Mouse (Mus musculus) heart, postnatal 25 days (tissue): Measurements from ENCODE around the gene Tiam1. TPM values are rescaled to one million over a fixed set of nuclear protein-coding genes. Genes with fewer than 3 reads are reported as not detected.

Source experiments
- DNase-seq: peaks from one replicate; pipeline ENCODE4 v3.0.0; 2022; ENCODE audit warnings: low spot score
- intact Hi-C: fragments of 180-260 bp; cut with DNase I; formaldehyde crosslinking; loops from one replicate; pipeline ENCODE4 v1.15.1; 2025
- total RNA-seq, 2 experiments: library from RNA; stranded (reverse); gene quantifications; 2 replicates each; pipeline ENCODE4 v1.2.3; 2021

The Tiam1 gene
- total RNA-seq: 1 to 10 TPM; 6.7 to 7.8 TPM

GRCm38 (mm10) chr16:90143760-90144516 is at the start of gene Tiam1:
Tiam1 (minus strand) TSS chr16:90143769.
- intact Hi-C loops: no loop called here

GRCm38 (mm10) chr16:90191289-90191688 is 47.7 kb upstream of the Tiam1 start:
- intact Hi-C loops: no loop called here

More at GRCm38 (mm10) chr16:90143760-90144516, at the start of gene Tiam1:
- peak; percentile 91 for DNase-seq

DNA sequence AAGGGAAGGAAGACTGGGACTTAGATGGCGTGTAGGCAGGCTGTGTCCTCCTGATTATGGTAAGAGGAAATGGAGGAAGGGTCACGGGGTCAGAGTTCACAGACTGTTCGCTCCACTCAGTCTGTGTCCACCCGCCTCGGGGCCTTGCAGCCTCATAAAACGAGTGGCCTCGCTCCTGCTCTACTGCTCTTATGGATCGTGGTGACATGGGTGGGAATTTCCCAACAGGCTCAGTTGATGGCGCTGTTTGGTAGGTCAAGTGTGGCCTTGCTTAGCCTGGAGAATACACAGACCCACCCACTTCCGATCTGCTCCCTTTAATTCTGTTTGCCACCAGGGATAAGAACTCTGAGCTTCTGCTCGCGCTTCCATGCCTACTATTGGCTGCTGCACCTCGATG is 43.9 kb upstream of the Tiam1 start:
- DNase-seq: no peak
- intact Hi-C loops: loop anchor here (5.0 kb wide), 1 partner anchor 345 kb away; no protein-coding TSS in a partner anchor

More at GRCm38 (mm10) chr16:90191289-90191688, 47.7 kb upstream of the Tiam1 start:
- no peak for DNase-seq

- intact Hi-C loops: loop anchor here (1.0 to 5.0 kb wide), 2 partner anchors 344 to 413 kb away; no protein-coding TSS in a partner anchor
- DNase-seq: peak; percentile 31
These were observed 42.5 kb upstream of the Tiam1 start for GRCm38 (mm10) chr16:90185928-90186588.

- DNase-seq: no peak
- intact Hi-C loops: no loop called here
These were observed 40.6 kb upstream of the Tiam1 start for GRCm38 (mm10) chr16:90184135-90184534.

GRCm38 (mm10) chr16:90181673-90182072 is 38.1 kb upstream of the Tiam1 start:
- DNase-seq: no peak
- intact Hi-C loops: no loop called here

DNA sequence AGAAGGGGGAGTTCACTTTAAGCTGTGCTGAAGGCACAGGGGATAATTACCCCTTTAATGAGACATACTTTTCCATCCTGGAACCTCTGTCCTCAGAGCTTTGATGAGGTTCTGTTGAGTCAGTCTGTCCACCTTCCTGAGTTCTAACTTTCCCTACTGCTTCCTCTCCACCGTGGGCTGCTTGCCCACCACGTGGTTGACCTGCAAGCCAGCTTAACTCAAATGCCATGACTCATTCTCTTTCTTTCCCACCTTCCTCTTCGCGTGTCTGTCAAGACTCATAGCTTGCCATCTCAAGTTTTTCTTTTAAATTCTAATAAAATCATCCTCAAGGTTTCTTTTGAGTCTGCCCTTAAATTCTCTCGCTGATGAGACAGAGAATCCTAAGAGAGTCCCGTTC is 37.4 kb upstream of the Tiam1 start:
- intact Hi-C loops: no loop called here
- no peak for DNase-seq

- DNase-seq: no peak
- intact Hi-C loops: no loop called here
These were observed 36.3 kb upstream of the Tiam1 start for GRCm38 (mm10) chr16:90179892-90180291.

GRCm38 (mm10) chr16:90178404-90178803 is 34.8 kb upstream of the Tiam1 start:
- intact Hi-C loops: no loop called here
- DNase-seq: no peak

DNA sequence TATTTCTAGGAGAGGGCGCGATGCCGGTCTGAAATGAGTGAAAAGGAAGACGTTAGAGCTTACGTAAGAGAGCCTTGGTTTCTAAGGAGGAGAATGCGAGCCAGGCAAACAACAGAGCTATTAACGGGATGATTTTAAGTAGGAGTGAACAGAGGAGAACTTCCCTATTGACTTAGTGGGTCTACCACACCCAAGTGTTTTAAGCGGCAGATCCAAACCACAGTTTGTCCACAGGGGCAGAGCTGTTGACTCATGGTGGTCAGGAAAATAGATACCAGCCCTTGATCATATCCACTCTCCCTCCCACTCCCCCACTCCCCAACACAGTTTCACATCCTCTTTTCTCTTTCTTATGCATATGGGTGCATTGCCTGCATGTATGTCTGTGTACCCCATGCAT is 33.9 kb upstream of the Tiam1 start:
- intact Hi-C loops: no loop called here
- DNase-seq: no peak

GRCm38 (mm10) chr16:90176472-90176871 is 32.9 kb upstream of the Tiam1 start:
- intact Hi-C loops: no loop called here
- no peak for DNase-seq

GRCm38 (mm10) chr16:90171416-90171815 is 27.8 kb upstream of the Tiam1 start:
- intact Hi-C loops: no loop called here
- no peak for DNase-seq

GRCm38 (mm10) chr16:90170676-90171075 is 27.1 kb upstream of the Tiam1 start:
- intact Hi-C loops: no loop called here

GRCm38 (mm10) chr16:90169863-90170630 is 26.5 kb upstream of the Tiam1 start:
- intact Hi-C loops: no loop called here
- no peak for DNase-seq

More at GRCm38 (mm10) chr16:90170676-90171075, 27.1 kb upstream of the Tiam1 start:
- DNase-seq: no peak

- no peak for DNase-seq
- intact Hi-C loops: loop anchor here (1.0 to 2.0 kb wide), 3 partner anchors 225 to 393 kb away; no protein-coding TSS in a partner anchor
These were observed 24.1 kb upstream of the Tiam1 start for GRCm38 (mm10) chr16:90167646-90168045.

GRCm38 (mm10) chr16:90165435-90165834 is 21.9 kb upstream of the Tiam1 start:
- intact Hi-C loops: no loop called here
- no peak for DNase-seq

- intact Hi-C loops: no loop called here
These were observed 21.4 kb upstream of the Tiam1 start for GRCm38 (mm10) chr16:90164942-90165341.

DNA sequence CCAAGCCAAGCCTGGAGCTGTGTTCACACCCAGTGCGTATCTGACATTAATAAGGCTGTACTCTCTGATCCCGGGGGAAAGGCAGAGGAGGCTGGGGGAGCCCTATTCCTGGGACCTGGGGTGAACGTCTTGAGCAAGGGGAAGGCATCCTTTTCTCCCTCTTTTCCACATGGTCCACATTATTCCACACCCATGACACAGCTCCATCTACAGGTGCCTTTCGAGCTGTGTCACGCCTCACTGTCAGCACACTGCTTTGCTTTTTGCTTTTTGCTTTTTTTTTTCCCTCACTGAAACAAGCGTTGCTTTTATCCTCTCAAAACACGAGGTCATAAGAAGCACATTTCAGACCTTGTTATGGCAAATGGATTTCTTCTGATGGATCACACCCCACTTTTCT is 11.5 kb upstream of the Tiam1 start:
- no peak for DNase-seq
- intact Hi-C loops: no loop called here

More at GRCm38 (mm10) chr16:90164942-90165341, 21.4 kb upstream of the Tiam1 start:
- no peak for DNase-seq

DNA sequence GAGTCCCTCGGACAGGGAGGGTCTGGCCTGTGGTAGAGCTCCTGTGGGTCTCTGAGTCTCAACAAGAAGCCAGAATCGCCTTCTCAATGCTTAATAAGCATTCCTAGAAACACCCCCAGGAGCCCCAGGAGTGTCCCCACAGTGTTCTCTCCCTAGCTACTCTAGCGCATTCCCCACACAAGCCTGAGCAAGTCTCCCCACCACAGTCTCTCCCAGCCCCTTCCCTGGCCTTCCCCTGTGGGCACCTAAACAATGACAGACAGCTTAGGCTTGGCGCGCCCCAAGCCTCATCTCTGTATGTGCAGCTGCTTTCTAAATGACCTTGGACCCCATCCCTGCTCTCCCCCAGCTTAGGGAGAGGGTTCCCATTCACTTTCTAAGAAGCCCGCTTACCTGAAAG is 7.3 kb upstream of the Tiam1 start:
- no peak for DNase-seq
- intact Hi-C loops: no loop called here

DNA sequence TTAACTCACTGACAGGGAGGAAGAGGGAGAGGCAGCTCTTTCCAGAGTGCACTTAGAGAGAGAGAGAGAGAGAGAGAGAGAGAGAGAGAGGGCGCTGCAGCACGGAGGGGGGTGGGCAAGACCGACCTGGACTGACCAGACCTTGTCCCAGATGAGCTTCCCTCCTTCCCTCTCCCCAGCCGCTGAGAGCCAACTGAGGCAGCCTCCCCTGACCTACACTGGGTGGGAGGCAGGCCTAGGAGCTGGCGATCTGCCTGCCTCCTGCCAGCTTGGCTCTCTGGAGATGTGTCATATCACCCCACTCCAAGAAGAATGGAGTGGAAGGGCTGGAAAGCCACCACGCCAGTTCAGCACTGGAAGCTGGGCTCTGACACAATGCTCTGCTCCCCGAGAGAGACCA is 6.6 kb upstream of the Tiam1 start:
- DNase-seq: no peak
- intact Hi-C loops: no loop called here
